Mouse (Mus musculus) embryonic facial prominence, embryonic 14.5 days (tissue): ENCODE measurements around the gene Cdk5rap2. TPM values are rescaled to one million over a fixed set of nuclear protein-coding genes. Genes with fewer than 3 reads are reported as not detected.

Experiments
- ATAC-seq: fragments of 200-750 bp; cut with Nextera tagmentation; 2 replicates; pipeline ENCODE4 v1.8.0; 2017; ENCODE audit warnings: low read depth, moderate number of reproducible peaks, moderate TSS enrichment
- DNase-seq: peaks from one replicate; pipeline ENCODE4 v3.0.0-alpha.2; 2015; ENCODE audit warnings: low spot score
- H3K27ac ChIP-seq: fragments of 300-500 bp; sonication (generic); replicated peaks from 2 replicates; pipeline ENCODE4 v1.5.1; 2014; ENCODE audit warnings: low read depth, mild to moderate bottlenecking, low read length, moderate library complexity
- H3K27me3 ChIP-seq: fragments of 300-500 bp; sonication (generic); replicated peaks from 2 replicates; pipeline ENCODE4 v1.6.1; 2014; ENCODE audit warnings: low read length; ENCODE audit not compliant: control insufficient read depth, insufficient read depth
- H3K36me3 ChIP-seq: fragments of 300-500 bp; sonication (generic); 2 replicates; pipeline ENCODE4 v1.6.1; 2014; ENCODE audit warnings: low read length, mixed read lengths; ENCODE audit not compliant: control insufficient read depth, insufficient read depth
- H3K4me1 ChIP-seq: fragments of 300-500 bp; sonication (generic); 2 replicates; pipeline ENCODE4 v1.6.1; 2014; ENCODE audit warnings: antibody characterized with exemption, low read length; ENCODE audit not compliant: control insufficient read depth, insufficient read depth
- H3K4me2 ChIP-seq: fragments of 300-500 bp; sonication (generic); 2 replicates; pipeline ENCODE4 v1.6.1; 2014; ENCODE audit warnings: low read depth, mild to moderate bottlenecking, low read length, moderate library complexity, mixed read lengths
- H3K4me3 ChIP-seq: fragments of 300-500 bp; sonication (generic); 2 replicates; pipeline ENCODE4 v1.5.1; 2014; ENCODE audit warnings: low read depth, mild to moderate bottlenecking, low read length
- H3K9ac ChIP-seq: fragments of 300-500 bp; sonication (generic); 2 replicates; pipeline ENCODE4 v1.6.1; 2014; ENCODE audit warnings: low read depth, mild to moderate bottlenecking, low read length, moderate library complexity, mixed read lengths
- H3K9me3 ChIP-seq: fragments of 300-500 bp; sonication (generic); 2 replicates; pipeline ENCODE4 v1.6.1; 2016; ENCODE audit warnings: low read length; ENCODE audit not compliant: control insufficient read depth
- WGBS: fragments of 180-500 bp; shearing (Covaris S2); extraction: QIAGEN DNeasy Blood & Tissue Kit; methylation state at CpG from one replicate; pipeline ENCODE4 v1.1.7; 2014; 5-methylcytosine and 5-hydroxymethylcytosine counted together
- polyA plus RNA-seq: library from polyadenylated mRNA; unstranded; fragments of >200 nt; fragmentation: Nextera tagmentation; extraction: Ambion mirVana; gene quantifications from 2 replicates; pipeline ENCODE4 v1.2.1, GENCODE M21; 2014

The Cdk5rap2 gene
- polyA plus RNA-seq, 1 experiment from 2014 or later: 15.8 TPM

GRCm38 (mm10) chr4:70267213-70267906, 142.9 kb downstream of the Cdk5rap2 start:
- no peak overlapping the region for H3K9ac ChIP-seq
- no peak for ATAC-seq
- peaks cover 60% of the 10 kb centered on the region for H3K36me3 ChIP-seq
- H3K4me3 ChIP-seq: no peak overlapping the region
- no peaks in the 10 kb centered on the region for H3K4me1 ChIP-seq
- no peak overlapping the region for H3K4me2 ChIP-seq
- DNase-seq: no peak
- WGBS: 92% methylated on average over 2 of the region's 2 CpGs
- no peaks in the 10 kb centered on the region for H3K9me3 ChIP-seq
- H3K27me3 ChIP-seq: no peaks in the 10 kb centered on the region
- H3K27ac ChIP-seq: no peak overlapping the region

DNA sequence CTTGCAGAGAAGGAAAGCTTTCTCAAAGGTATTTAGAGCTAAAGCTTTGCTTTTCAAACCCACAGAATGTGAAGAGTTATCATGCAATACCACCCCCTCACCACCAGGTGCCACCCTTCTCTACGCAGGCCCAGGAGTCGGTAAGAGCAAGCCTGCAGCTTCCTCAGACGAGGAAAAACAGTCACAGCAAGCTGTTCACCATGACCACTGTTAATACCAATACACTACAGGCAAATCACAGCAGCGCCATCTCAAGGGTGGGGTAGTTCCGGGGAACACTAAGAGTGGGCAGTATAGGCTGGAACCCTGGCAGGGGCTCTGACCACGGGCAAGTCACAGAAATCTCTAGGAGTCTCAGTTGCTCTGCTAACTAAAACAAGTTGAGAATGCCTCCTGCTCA, 145.0 kb downstream of the Cdk5rap2 start:
- peak; percentile 23 for DNase-seq
- H3K9me3 ChIP-seq: no peaks in the 10 kb centered on the region
- 71% methylated on average over 6 of the region's 6 CpGs for WGBS
- no peaks in the 10 kb centered on the region for H3K4me1 ChIP-seq
- H3K4me2 ChIP-seq: no peak overlapping the region
- H3K4me3 ChIP-seq: no peak overlapping the region
- peaks cover 43% of the 10 kb centered on the region for H3K36me3 ChIP-seq
- ATAC-seq: peak; percentile 33; the same call in 1 of the 2 replicates
- no peak overlapping the region for H3K27ac ChIP-seq
- H3K9ac ChIP-seq: no peak overlapping the region
- H3K27me3 ChIP-seq: no peaks in the 10 kb centered on the region

- no peak for ATAC-seq
- Histone ChIP-seq H3K9ac (no peak overlapping the region), H3K4me1 (no peaks in the 10 kb centered on the region), H3K4me2 (no peak overlapping the region), H3K36me3 (peaks cover 42% of the 10 kb centered on the region), H3K9me3 (no peaks in the 10 kb centered on the region), H3K4me3 (no peak overlapping the region), H3K27ac (no peak overlapping the region), H3K27me3 (no peaks in the 10 kb centered on the region)
- WGBS: 77% methylated on average over 5 of the region's 5 CpGs
- no peak for DNase-seq
Measured at GRCm38 (mm10) chr4:70262850-70263249, 147.4 kb downstream of the Cdk5rap2 start.

DNA sequence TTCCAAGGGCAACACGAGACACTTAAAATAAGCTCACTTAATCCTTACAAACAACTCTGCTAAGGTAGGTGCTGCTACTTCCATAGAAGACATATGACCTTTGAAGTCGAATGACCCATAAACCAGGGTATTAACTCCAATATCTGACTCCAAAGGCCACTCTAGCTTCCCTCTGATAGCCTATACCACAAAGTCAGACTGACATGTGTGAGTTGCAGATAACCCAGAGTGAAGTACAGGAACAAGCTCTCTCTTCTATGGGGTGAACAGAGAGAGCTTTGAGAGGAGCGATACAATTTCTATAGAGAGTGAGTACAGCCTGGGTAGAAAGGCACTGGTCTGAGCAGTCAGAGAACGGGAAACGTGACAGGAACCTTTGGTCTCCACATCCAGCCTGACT, 148.9 kb downstream of the Cdk5rap2 start:
- peaks cover 42% of the 10 kb centered on the region for H3K36me3 ChIP-seq
- ATAC-seq: no peak

GRCm38 (mm10) chr4:70260419-70260807, 149.8 kb downstream of the Cdk5rap2 start:
- no peaks in the 10 kb centered on the region for H3K9me3 ChIP-seq
- DNase-seq (no peak), ATAC-seq (no peak)
- no peak overlapping the region for H3K4me2 ChIP-seq
- peaks cover 41% of the 10 kb centered on the region for H3K36me3 ChIP-seq
- H3K4me1 ChIP-seq: no peaks in the 10 kb centered on the region
- H3K27me3 ChIP-seq: no peaks in the 10 kb centered on the region
- H3K27ac ChIP-seq: no peak overlapping the region
- H3K4me3 ChIP-seq: no peak overlapping the region
- H3K9ac ChIP-seq: no peak overlapping the region
- WGBS: 84% methylated on average over 11 of the region's 11 CpGs

More for the DNA sequence above, 148.9 kb downstream of the Cdk5rap2 start:
- DNase-seq: no peak
- Histone ChIP-seq H3K4me2 (no peak overlapping the region), H3K27ac (no peak overlapping the region), H3K4me3 (no peak overlapping the region), H3K9ac (no peak overlapping the region), H3K4me1 (no peaks in the 10 kb centered on the region), H3K27me3 (no peaks in the 10 kb centered on the region), H3K9me3 (no peaks in the 10 kb centered on the region)
- 83% methylated on average over 5 of the region's 5 CpGs for WGBS

DNA sequence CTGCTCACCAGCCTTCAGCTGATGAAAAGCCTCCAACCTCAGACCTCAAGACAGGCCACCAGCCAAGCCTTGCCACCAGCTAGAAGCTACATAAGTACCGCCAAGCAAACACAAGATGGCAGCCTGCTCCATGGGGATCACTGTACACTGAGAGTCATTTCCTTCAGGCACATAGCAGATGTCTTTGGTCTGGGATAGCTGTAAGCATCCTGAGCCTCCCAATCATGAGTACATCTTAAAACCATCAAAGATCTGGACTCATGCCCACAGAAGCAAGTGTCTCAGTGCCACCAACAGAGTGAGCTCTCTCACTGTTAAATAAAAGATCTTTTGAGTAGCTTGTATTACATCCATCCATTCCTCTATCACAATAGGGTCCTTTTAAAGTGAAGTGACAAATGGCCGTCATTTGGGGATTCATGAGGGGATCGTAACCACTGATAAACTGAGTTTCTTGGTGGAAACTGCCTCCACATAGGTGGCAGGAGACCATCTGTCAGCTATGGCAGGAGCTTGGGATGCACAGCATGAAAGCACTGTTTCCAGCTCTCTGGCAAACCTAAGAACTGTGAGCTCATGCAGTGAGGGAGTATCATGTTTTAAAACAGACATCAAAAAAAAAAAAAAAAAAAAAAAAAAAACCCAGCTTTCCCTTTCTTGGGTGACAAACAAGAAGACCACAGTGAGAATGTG, 150.4 kb downstream of the Cdk5rap2 start:
- no peak overlapping the region for H3K4me2 ChIP-seq
- WGBS: 78% methylated on average over 3 of the region's 3 CpGs
- no peak overlapping the region for H3K4me3 ChIP-seq
- no peak overlapping the region for H3K27ac ChIP-seq
- no peaks in the 10 kb centered on the region for H3K9me3 ChIP-seq
- no peaks in the 10 kb centered on the region for H3K27me3 ChIP-seq
- H3K4me1 ChIP-seq: no peaks in the 10 kb centered on the region
- peaks cover 43% of the 10 kb centered on the region for H3K36me3 ChIP-seq
- ATAC-seq (no peak), DNase-seq (peak; percentile 23)
- no peak overlapping the region for H3K9ac ChIP-seq

GRCm38 (mm10) chr4:70258826-70259225, 151.4 kb downstream of the Cdk5rap2 start:
- H3K9me3 ChIP-seq: no peaks in the 10 kb centered on the region
- H3K36me3 ChIP-seq: peaks cover 45% of the 10 kb centered on the region
- ATAC-seq: no peak
- H3K9ac ChIP-seq: no peak overlapping the region
- H3K4me1 ChIP-seq: no peaks in the 10 kb centered on the region
- 56% methylated on average over 9 of the region's 9 CpGs for WGBS
- H3K4me2 ChIP-seq: no peak overlapping the region
- H3K27ac ChIP-seq: no peak overlapping the region
- no peak overlapping the region for H3K4me3 ChIP-seq
- DNase-seq: no peak
- no peaks in the 10 kb centered on the region for H3K27me3 ChIP-seq

GRCm38 (mm10) chr4:70258205-70258604, 152.0 kb downstream of the Cdk5rap2 start:
- Histone ChIP-seq H3K4me2 (no peak overlapping the region), H3K4me3 (no peak overlapping the region), H3K4me1 (no peaks in the 10 kb centered on the region), H3K9me3 (no peaks in the 10 kb centered on the region), H3K9ac (no peak overlapping the region), H3K27me3 (no peaks in the 10 kb centered on the region), H3K36me3 (peaks cover 45% of the 10 kb centered on the region), H3K27ac (no peak overlapping the region)
- no peak for ATAC-seq
- WGBS: 87% methylated on average over 6 of the region's 6 CpGs
- DNase-seq: no peak

GRCm38 (mm10) chr4:70251782-70252181, 158.5 kb downstream of the Cdk5rap2 start:
- Histone ChIP-seq H3K4me1 (no peaks in the 10 kb centered on the region), H3K27ac (no peak overlapping the region), H3K36me3 (peaks cover 43% of the 10 kb centered on the region), H3K4me3 (no peak overlapping the region), H3K9me3 (no peaks in the 10 kb centered on the region), H3K27me3 (no peaks in the 10 kb centered on the region), H3K4me2 (no peak overlapping the region), H3K9ac (no peak overlapping the region)
- no peak for DNase-seq
- 81% methylated on average over 5 of the region's 5 CpGs for WGBS
- ATAC-seq: no peak
